In genomic region chr1:39715551-39715950, GRCm38 (mm10) we compare ENCODE assay signal across 19 mouse cellular contexts. TPM values are rescaled to one million over a fixed set of nuclear protein-coding genes. Genes with fewer than 3 reads are reported as not detected.
DNase-seq lines count a peak whose midpoint lies in the region; ATAC-seq lines count a peak whose summit lies in the region.
"Had no signal": no experiment of that assay in that cellular context is flagged by ENCODE, and none has a peak within 500 bp of the region (broad histone marks: within the 10 kb centered on the region; RNA-seq: fewer than 3 reads in every experiment).

No protein-coding gene starts in this region.

- peak overlapping the region; percentile 87 for H3K27ac ChIP-seq in heart, embryonic 13.5 days (replicated peaks)
- peak overlapping the region; percentile 89 for H3K27ac ChIP-seq in kidney, embryonic 15.5 days
- H3K27ac ChIP-seq in midbrain, embryonic 11.5 days (ENCODE audit: low read depth, low read length): no peak overlapping the region
- no peak overlapping the region for H3K27ac ChIP-seq in midbrain, embryonic 16.5 days (ENCODE audit: low read length)
- peak overlapping the region; percentile 53; the same call in 1 of the 2 replicates for H3K27ac ChIP-seq in limb, embryonic 12.5 days
- H3K27ac ChIP-seq: layer of hippocampus, adult 2 months; liver, embryonic 14.5 days; midbrain, embryonic 15.5 days had no signal

- no peak overlapping the region for H3K4me3 ChIP-seq in heart, embryonic 13.5 days
- H3K4me3 ChIP-seq in kidney, embryonic 15.5 days (replicated peaks): no peak overlapping the region
- no peak overlapping the region for H3K4me3 ChIP-seq in midbrain, embryonic 11.5 days (ENCODE audit: low read depth, low read length)
- H3K4me3 ChIP-seq in midbrain, embryonic 16.5 days (ENCODE audit: low read depth, low read length): no peak overlapping the region
- no peak overlapping the region for H3K4me3 ChIP-seq in limb, embryonic 12.5 days (replicated peaks)
- H3K4me3 ChIP-seq: erythroblast, embryonic 14.5 days; layer of hippocampus, adult 2 months; midbrain, embryonic 15.5 days had no signal

- no peaks in the 10 kb centered on the region for H3K27me3 ChIP-seq in heart, embryonic 13.5 days (replicated peaks)
- no peaks in the 10 kb centered on the region for H3K27me3 ChIP-seq in kidney, embryonic 15.5 days
- H3K27me3 ChIP-seq in midbrain, embryonic 11.5 days (ENCODE audit: control insufficient read depth, insufficient read depth, low read length): no peaks in the 10 kb centered on the region; the same call in 1 of the 2 replicates
- no peaks in the 10 kb centered on the region for H3K27me3 ChIP-seq in midbrain, embryonic 16.5 days (ENCODE audit: control insufficient read depth, insufficient read depth, low read depth, low read length)
- no peaks in the 10 kb centered on the region for H3K27me3 ChIP-seq in limb, embryonic 12.5 days
- H3K27me3 ChIP-seq: midbrain, embryonic 15.5 days had no signal

- ATAC-seq in heart, embryonic 13.5 days (ENCODE audit: extremely low read depth, insufficient number of reproducible peaks, low FRiP score, low TSS enrichment): no peak
- no peak for ATAC-seq in kidney, embryonic 15.5 days (replicated peaks; ENCODE audit: low FRiP score)
- ATAC-seq in midbrain, embryonic 11.5 days (ENCODE audit: low FRiP score): no peak
- no peak for ATAC-seq in midbrain, embryonic 16.5 days
- no peak for ATAC-seq in limb, embryonic 12.5 days (ENCODE audit: insufficient number of reproducible peaks, insufficient read depth, low FRiP score, low TSS enrichment, low read depth)
- ATAC-seq: forebrain, embryonic 16.5 days; hindbrain, embryonic 16.5 days; midbrain, embryonic 15.5 days had no signal

- WGBS in heart, embryonic 13.5 days: 59% methylated on average over 7 of the region's 7 CpGs
- 93% methylated on average over 7 of the region's 7 CpGs for WGBS in kidney, embryonic 15.5 days
- WGBS in midbrain, embryonic 11.5 days: 90% methylated on average over 7 of the region's 7 CpGs
- 94% methylated on average over 7 of the region's 7 CpGs for WGBS in midbrain, embryonic 16.5 days
- WGBS in limb, embryonic 12.5 days: 93% methylated on average over 7 of the region's 7 CpGs

- H3K9me3 ChIP-seq in heart, embryonic 13.5 days: no peaks in the 10 kb centered on the region
- no peaks in the 10 kb centered on the region for H3K9me3 ChIP-seq in kidney, embryonic 15.5 days (replicated peaks)
- H3K9me3 ChIP-seq in midbrain, embryonic 11.5 days (ENCODE audit: control insufficient read depth, low read length): no peaks in the 10 kb centered on the region
- no peaks in the 10 kb centered on the region for H3K9me3 ChIP-seq in midbrain, embryonic 16.5 days (replicated peaks; ENCODE audit: control insufficient read depth, low read length, poor library complexity, severe bottlenecking)
- H3K9me3 ChIP-seq in limb, embryonic 12.5 days: no peaks in the 10 kb centered on the region
- H3K9me3 ChIP-seq: midbrain, embryonic 15.5 days had no signal

- DNase-seq in heart, adult 18-20 months: no peak
- DNase-seq in kidney, adult 9 months: no peak
- peak; percentile 77 for DNase-seq in midbrain, embryonic 11.5 days (ENCODE audit: low spot score, missing footprints)
- DNase-seq: adrenal gland, postnatal 10 days; cerebellum, adult 11 months; cerebellum, postnatal 14 days; kidney, adult 18-20 months; left cerebral cortex, postnatal 4 days; spleen, adult 18-20 months had no signal

- H3K4me1 ChIP-seq in heart, embryonic 13.5 days: peaks cover 44% of the 10 kb centered on the region
- peaks cover 50% of the 10 kb centered on the region for H3K4me1 ChIP-seq in kidney, embryonic 15.5 days
- H3K4me1 ChIP-seq in midbrain, embryonic 11.5 days (ENCODE audit: control insufficient read depth, insufficient read depth, low read length): no peaks in the 10 kb centered on the region; the same call in 1 of the 2 replicates
- H3K4me1 ChIP-seq in midbrain, embryonic 16.5 days (ENCODE audit: control insufficient read depth, insufficient read depth, low read length): 0 out of 2 replicates have a peak, but pooled peaks cover 2% of the 10 kb centered on the region
- H3K4me1 ChIP-seq in limb, embryonic 12.5 days (replicated peaks): peaks cover 34% of the 10 kb centered on the region

- H3K36me3 ChIP-seq in heart, embryonic 13.5 days: no peaks in the 10 kb centered on the region
- H3K36me3 ChIP-seq in kidney, embryonic 15.5 days: no peaks in the 10 kb centered on the region
- no peaks in the 10 kb centered on the region for H3K36me3 ChIP-seq in midbrain, embryonic 11.5 days (ENCODE audit: control insufficient read depth, insufficient read depth, low read length)
- no peaks in the 10 kb centered on the region for H3K36me3 ChIP-seq in midbrain, embryonic 16.5 days (ENCODE audit: control insufficient read depth, insufficient read depth, low read length)
- no peaks in the 10 kb centered on the region for H3K36me3 ChIP-seq in limb, embryonic 12.5 days
- H3K36me3 ChIP-seq: midbrain, embryonic 15.5 days had no signal

- H3K4me2 ChIP-seq in heart, embryonic 13.5 days: no peak overlapping the region; the same call in 1 of the 2 replicates
- H3K4me2 ChIP-seq in kidney, embryonic 15.5 days: no peak overlapping the region
- H3K4me2 ChIP-seq in midbrain, embryonic 11.5 days: no peak overlapping the region
- H3K4me2 ChIP-seq in midbrain, embryonic 16.5 days (ENCODE audit: low read length): no peak overlapping the region
- H3K4me2 ChIP-seq in limb, embryonic 12.5 days: no peak overlapping the region
- H3K4me2 ChIP-seq: midbrain, embryonic 15.5 days had no signal

- 0 out of 2 replicates have a peak overlapping the region, but pooled peaks have one; percentile 28 for H3K9ac ChIP-seq in heart, embryonic 13.5 days
- H3K9ac ChIP-seq in kidney, embryonic 15.5 days: no peak overlapping the region
- no peak overlapping the region for H3K9ac ChIP-seq in midbrain, embryonic 11.5 days (ENCODE audit: low read length)
- H3K9ac ChIP-seq in midbrain, embryonic 16.5 days (ENCODE audit: low read depth, low read length): no peak overlapping the region
- H3K9ac ChIP-seq in limb, embryonic 12.5 days (replicated peaks): no peak overlapping the region
- H3K9ac ChIP-seq: liver, embryonic 14.5 days; midbrain, embryonic 15.5 days had no signal

RNA-seq across cellular contexts. Expression of gene Rfx8, which starts 5.2 kb away (rescaled TPM):
- polyA plus RNA-seq in heart, embryonic 13.5 days (2015; fragmentation: Nextera tagmentation; extraction: Ambion mirVana): 0.59 and 0.67 TPM in 2 replicates
- total RNA-seq in heart, adult 18-20 months (2021): under 1 TPM; 0.20 to 0.31 TPM
- 0.31 and 0.51 TPM in 2 replicates for polyA plus RNA-seq in kidney, embryonic 15.5 days (2015; fragmentation: Nextera tagmentation; extraction: Ambion mirVana)
- polyA plus RNA-seq in midbrain, embryonic 11.5 days (2014; fragmentation: Nextera tagmentation; extraction: Ambion mirVana): 0.15 and 0.39 TPM in 2 replicates
- polyA plus RNA-seq in midbrain, embryonic 16.5 days (2015; fragmentation: Nextera tagmentation; extraction: Ambion mirVana): 0.15 and 0.40 TPM in 2 replicates
- 1.5 and 1.7 TPM in 2 replicates for polyA plus RNA-seq in limb, embryonic 12.5 days (2016; fragmentation: Nextera tagmentation; extraction: Ambion mirVana)

Comparison
In these comparisons a context has a peak if more than half of its experiments do, and no peak if none do; other contexts are left out.
1. H3K27ac ChIP-seq: peak in heart, embryonic 13.5 days (single experiment), kidney, embryonic 15.5 days (single experiment) and limb, embryonic 12.5 days (single experiment); none in midbrain, embryonic 11.5 days (single experiment) and midbrain, embryonic 16.5 days (single experiment).